Mouse (Mus musculus) heart, embryonic 14.5 days (tissue): ENCODE results near the gene Lypd6. TPM values are rescaled to one million over a fixed set of nuclear protein-coding genes. Genes with fewer than 3 reads are reported as not detected.

ENCODE experiments used
- ATAC-seq: fragments of 200-750 bp; cut with Nextera tagmentation; 2 replicates; pipeline ENCODE4 v1.8.0; 2017; ENCODE audit warnings: low read depth, moderate TSS enrichment; ENCODE audit not compliant: insufficient number of reproducible peaks, insufficient read depth, low FRiP score
- H3K27ac ChIP-seq, 2 experiments: fragments of 200-500 bp in 1 of 2; fragments of 300-500 bp in 1 of 2; sonication (generic) in 1 of 2; replicated peaks in 1 of 2; 2 replicates each; pipeline ENCODE4 v1.5.1; 2012 to 2014; ENCODE audit warnings: low read depth in 2 of 2, low read length in 2 of 2, control low read depth in 1 of 2, mild to moderate bottlenecking in 1 of 2, mixed read lengths in 1 of 2; ENCODE audit not compliant: control insufficient read depth in 1 of 2, insufficient read depth in 1 of 2
- H3K27me3 ChIP-seq: fragments of 300-500 bp; sonication (generic); 2 replicates; pipeline ENCODE4 v1.6.1; 2014; ENCODE audit warnings: mild to moderate bottlenecking, low read length, control low read depth; ENCODE audit not compliant: control insufficient read depth, insufficient read depth
- H3K36me3 ChIP-seq: fragments of 300-500 bp; sonication (generic); 2 replicates; pipeline ENCODE4 v1.6.1; 2014; ENCODE audit warnings: mild to moderate bottlenecking, control low read depth, low read length, mixed read lengths; ENCODE audit not compliant: control insufficient read depth, insufficient read depth
- H3K4me1 ChIP-seq, 2 experiments: fragments of 200-500 bp in 1 of 2; fragments of 300-500 bp in 1 of 2; sonication (generic) in 1 of 2; 2 replicates each; pipeline ENCODE4 v1.6.1; 2012 to 2014; ENCODE audit warnings: low read length in 2 of 2, control low read depth in 1 of 2, mixed read lengths in 1 of 2; ENCODE audit not compliant: control insufficient read depth in 2 of 2, insufficient read depth in 2 of 2
- H3K4me2 ChIP-seq: fragments of 300-500 bp; sonication (generic); 2 replicates; pipeline ENCODE4 v1.6.1; 2014; ENCODE audit warnings: mild to moderate bottlenecking, low read length
- H3K4me3 ChIP-seq, 2 experiments: fragments of 200-500 bp in 1 of 2; fragments of 300-500 bp in 1 of 2; sonication (generic) in 1 of 2; 2 replicates each; pipeline ENCODE4 v1.5.1; 2012 to 2014; ENCODE audit warnings: low read length in 2 of 2, mild to moderate bottlenecking in 2 of 2, control low read depth in 1 of 2, low read depth in 1 of 2, moderate library complexity in 1 of 2; ENCODE audit not compliant: control insufficient read depth in 1 of 2, insufficient read depth in 1 of 2
- H3K9ac ChIP-seq: fragments of 300-500 bp; sonication (generic); 2 replicates; pipeline ENCODE4 v1.6.1; 2014; ENCODE audit warnings: mild to moderate bottlenecking, low read length
- H3K9me3 ChIP-seq: fragments of 300-500 bp; sonication (generic); 2 replicates; pipeline ENCODE4 v1.6.1; 2016; ENCODE audit warnings: low read length, control low read depth; ENCODE audit not compliant: control insufficient read depth
- WGBS: fragments of 180-500 bp; shearing (Covaris S2); extraction: QIAGEN DNeasy Blood & Tissue Kit; methylation state at CpG from one replicate; pipeline ENCODE4 v1.1.7; 2014; 5-methylcytosine and 5-hydroxymethylcytosine counted together
- polyA plus RNA-seq: library from polyadenylated mRNA; unstranded; fragments of >200 nt; fragmentation: Nextera tagmentation; extraction: Ambion mirVana; gene quantifications from 2 replicates; pipeline ENCODE4 v1.2.1, GENCODE M21; 2014

The Lypd6 gene
- polyA plus RNA-seq, result 3.2 and 3.5 TPM in 2 replicates

GRCm38 (mm10) chr2:50066246-50066967 lies at the start of gene Lypd6:
Lypd6 (plus strand) TSS chr2:50066429.
- 0 out of 2 replicates have a peak, but pooled peaks cover 5% of the 10 kb centered on the region for H3K27me3 ChIP-seq
- peaks cover 6 to 28% of the 10 kb centered on the region in 2 experiments for H3K4me1 ChIP-seq
- 1% methylated on average over 66 of the region's 76 CpGs for WGBS
- H3K27ac ChIP-seq, result no peak within 1 kb of the TSS
- H3K4me2 ChIP-seq, result peak within 1 kb of the TSS; percentile 94
- ATAC-seq, result peak; percentile 91
- H3K9ac ChIP-seq, result peak within 1 kb of the TSS; percentile 71
- peak within 1 kb of the TSS; percentile 69 for H3K4me3 ChIP-seq
- no peaks in the 10 kb centered on the region for H3K9me3 ChIP-seq
- H3K36me3 ChIP-seq, result no peaks in the 10 kb centered on the region

- WGBS, result 72% methylated on average over 1 of the region's 1 CpGs
- H3K9me3 ChIP-seq, result no peaks in the 10 kb centered on the region
- H3K4me1 ChIP-seq, result no peaks in the 10 kb centered on the region
- H3K27me3 ChIP-seq, result no peaks in the 10 kb centered on the region
- no peak for ATAC-seq
- H3K4me2 ChIP-seq, result no peak overlapping the region
- no peak overlapping the region for H3K27ac ChIP-seq
- no peak overlapping the region for H3K9ac ChIP-seq
- H3K36me3 ChIP-seq, result no peaks in the 10 kb centered on the region
- H3K4me3 ChIP-seq, result no peak overlapping the region
Measured at GRCm38 (mm10) chr2:50019477-50019876, 46.8 kb upstream of the Lypd6 start.

GRCm38 (mm10) chr2:50025549-50025948 lies 40.7 kb upstream of the Lypd6 start:
- Histone ChIP-seq H3K4me3 (no peak overlapping the region), H3K27ac (no peak overlapping the region), H3K36me3 (no peaks in the 10 kb centered on the region), H3K9ac (no peak overlapping the region), H3K9me3 (no peaks in the 10 kb centered on the region), H3K4me2 (no peak overlapping the region), H3K27me3 (no peaks in the 10 kb centered on the region), H3K4me1 (no peaks in the 10 kb centered on the region)
- ATAC-seq, result no peak
- 89% methylated on average over 5 of the region's 5 CpGs for WGBS

- Histone ChIP-seq H3K4me3 (no peak overlapping the region), H3K27me3 (no peaks in the 10 kb centered on the region), H3K4me1 (no peaks in the 10 kb centered on the region), H3K4me2 (no peak overlapping the region), H3K27ac (no peak overlapping the region), H3K36me3 (no peaks in the 10 kb centered on the region), H3K9me3 (no peaks in the 10 kb centered on the region), H3K9ac (no peak overlapping the region)
- 63% methylated on average over 8 of the region's 8 CpGs for WGBS
- no peak for ATAC-seq
Measured at GRCm38 (mm10) chr2:50028930-50029329, 37.3 kb upstream of the Lypd6 start.

- no peak overlapping the region for H3K9ac ChIP-seq
- no peak for ATAC-seq
- no peaks in the 10 kb centered on the region for H3K36me3 ChIP-seq
- H3K27me3 ChIP-seq, result no peaks in the 10 kb centered on the region
- H3K4me1 ChIP-seq, result peaks cover 0 to 3% of the 10 kb centered on the region in 2 experiments; a peak in 2 of 4 replicates
- no peaks in the 10 kb centered on the region for H3K9me3 ChIP-seq
- no peak overlapping the region for H3K4me3 ChIP-seq
- H3K4me2 ChIP-seq, result no peak overlapping the region
- 57% methylated on average over 7 of the region's 7 CpGs for WGBS
- H3K27ac ChIP-seq, result no peak overlapping the region
Measured at GRCm38 (mm10) chr2:50044170-50044870, 21.9 kb upstream of the Lypd6 start.

GRCm38 (mm10) chr2:50044871-50045470 lies 21.3 kb upstream of the Lypd6 start:
- Histone ChIP-seq H3K4me1 (peaks cover 0 to 3% of the 10 kb centered on the region in 2 experiments; a peak in 2 of 4 replicates), H3K9me3 (no peaks in the 10 kb centered on the region), H3K4me2 (no peak overlapping the region), H3K36me3 (no peaks in the 10 kb centered on the region), H3K27ac (no peak overlapping the region), H3K9ac (no peak overlapping the region), H3K27me3 (no peaks in the 10 kb centered on the region), H3K4me3 (no peak overlapping the region)
- no peak for ATAC-seq
- 60% methylated on average over 7 of the region's 7 CpGs for WGBS

- Histone ChIP-seq H3K9ac (no peak overlapping the region), H3K4me3 (no peak overlapping the region), H3K9me3 (no peaks in the 10 kb centered on the region), H3K4me1 (peaks cover 0 to 3% of the 10 kb centered on the region in 2 experiments; a peak in 2 of 4 replicates), H3K36me3 (no peaks in the 10 kb centered on the region), H3K4me2 (no peak overlapping the region), H3K27ac (no peak overlapping the region), H3K27me3 (no peaks in the 10 kb centered on the region)
- ATAC-seq, result no peak
- WGBS, result 89% methylated on average over 4 of the region's 4 CpGs
Measured at GRCm38 (mm10) chr2:50045841-50046240, 20.4 kb upstream of the Lypd6 start.
